Mouse (Mus musculus): ENCODE data around the gene Aftph. TPM values are rescaled to one million over a fixed set of nuclear protein-coding genes. Genes with fewer than 3 reads are reported as not detected.

Gene Aftph
- polyA plus RNA-seq, 1 experiment from 2014 or later = 9.2 TPM

DNA sequence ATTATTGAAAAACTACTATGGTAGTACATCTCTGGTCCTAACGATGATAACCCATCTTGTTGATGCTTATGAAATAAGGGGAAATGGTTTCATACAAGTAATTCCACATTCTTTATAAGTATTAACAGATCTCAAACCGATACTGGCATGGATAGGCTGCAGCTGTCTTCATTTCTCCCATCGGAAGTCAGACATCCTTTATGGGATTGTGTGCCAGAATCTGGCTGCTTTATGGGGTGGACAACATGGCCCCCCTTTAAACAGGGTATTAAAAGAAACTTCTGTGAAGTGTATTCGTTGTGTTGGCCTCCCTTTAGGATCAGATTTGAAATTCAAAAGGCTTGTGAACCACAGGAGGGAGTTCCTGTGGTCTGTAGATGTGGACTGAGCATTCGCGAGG is 95.2 kb downstream of the Aftph start:
- Histone ChIP-seq H3K9me3 (replicated peaks) (no peaks in the 10 kb centered on the region), H3K27ac (0 out of 2 replicates have a peak overlapping the region, but pooled peaks have one; percentile 2), H3K27me3 (no peaks in the 10 kb centered on the region), H3K4me1 (replicated peaks) (peaks cover 44% of the 10 kb centered on the region), H3K9ac (no peak overlapping the region), H3K36me3 (peaks cover 14% of the 10 kb centered on the region), H3K4me3 (no peak overlapping the region), H3K4me2 (no peak overlapping the region)
- WGBS = 66% methylated on average over 6 of the region's 6 CpGs
- no peak for ATAC-seq (replicated peaks; ENCODE audit: insufficient number of reproducible peaks, insufficient read depth, low FRiP score, low read depth)

DNA sequence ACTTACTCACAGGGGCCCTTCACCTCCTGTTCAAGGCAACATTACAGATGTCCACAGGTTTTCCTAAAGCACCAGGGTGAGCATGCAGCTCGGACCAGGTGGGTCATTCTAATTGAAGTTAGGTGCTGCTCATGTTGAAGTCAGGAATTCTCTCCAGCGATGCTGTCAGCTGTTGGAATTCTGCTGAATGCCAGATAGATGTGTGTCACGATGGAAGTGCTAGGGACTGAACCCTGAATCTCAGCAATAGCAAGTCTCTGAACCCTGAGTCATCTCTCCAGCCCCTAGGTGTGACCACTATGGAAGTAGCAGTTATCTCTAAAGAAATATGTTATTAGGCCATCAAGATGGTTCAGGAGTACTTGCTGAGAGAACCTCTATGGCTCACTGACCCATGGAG is 95.9 kb downstream of the Aftph start:
- Histone ChIP-seq H3K9me3 (replicated peaks) (no peaks in the 10 kb centered on the region), H3K4me3 (no peak overlapping the region), H3K27me3 (no peaks in the 10 kb centered on the region), H3K36me3 (peaks cover 14% of the 10 kb centered on the region), H3K27ac (no peak overlapping the region), H3K9ac (no peak overlapping the region), H3K4me1 (replicated peaks) (peaks cover 45% of the 10 kb centered on the region), H3K4me2 (no peak overlapping the region)
- 53% methylated on average over 3 of the region's 3 CpGs for WGBS
- ATAC-seq (replicated peaks; ENCODE audit: insufficient number of reproducible peaks, insufficient read depth, low FRiP score, low read depth) = no peak

DNA sequence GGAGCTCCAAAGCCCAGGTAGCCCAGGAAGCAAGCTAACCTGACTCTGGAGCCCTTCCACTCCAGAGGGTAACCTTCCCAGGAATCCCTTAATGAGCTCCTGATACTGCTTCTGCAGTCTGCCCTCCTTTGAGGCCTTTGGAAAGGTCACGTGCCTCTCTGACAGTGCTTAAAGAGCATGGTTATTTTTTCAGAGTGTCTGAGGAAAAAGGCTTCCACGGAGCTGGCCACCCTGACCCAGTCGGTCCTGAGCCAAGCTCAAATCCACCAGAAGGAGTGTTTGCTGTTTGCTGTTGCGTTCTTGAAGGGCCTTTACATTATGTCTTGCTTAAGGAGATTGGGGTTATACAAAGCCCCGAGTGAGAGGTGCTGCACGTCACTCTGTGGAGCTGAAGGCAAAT is 96.5 kb downstream of the Aftph start:
- WGBS = 49% methylated on average over 6 of the region's 6 CpGs
- H3K4me2 ChIP-seq = no peak overlapping the region
- no peak for ATAC-seq (replicated peaks; ENCODE audit: insufficient number of reproducible peaks, insufficient read depth, low FRiP score, low read depth)
- H3K9me3 ChIP-seq (replicated peaks) = no peaks in the 10 kb centered on the region
- no peak overlapping the region for H3K9ac ChIP-seq
- H3K27ac ChIP-seq = no peak overlapping the region
- H3K4me1 ChIP-seq (replicated peaks) = peaks cover 52% of the 10 kb centered on the region
- peaks cover 14% of the 10 kb centered on the region for H3K36me3 ChIP-seq
- no peak overlapping the region for H3K4me3 ChIP-seq
- H3K27me3 ChIP-seq = no peaks in the 10 kb centered on the region

DNA sequence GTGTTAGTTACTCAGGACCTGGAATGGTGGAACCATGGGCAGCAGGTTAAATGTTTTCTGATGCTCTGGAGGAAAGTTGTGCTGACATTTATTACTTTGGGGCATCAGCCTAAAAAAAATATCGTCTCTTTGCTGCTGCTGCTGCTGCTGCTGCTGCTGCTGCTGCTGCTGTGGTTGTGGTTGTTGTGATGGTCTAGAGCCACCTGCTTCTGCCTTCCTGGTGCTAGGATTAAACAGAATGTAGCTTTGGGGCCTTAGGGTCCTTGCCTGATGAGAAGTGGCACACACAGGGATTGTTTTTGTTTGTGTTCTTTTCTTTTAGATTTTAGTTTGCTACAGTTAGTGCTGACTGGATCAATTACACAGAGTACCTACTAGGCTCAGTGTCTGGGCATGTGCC is 97.2 kb downstream of the Aftph start:
- Histone ChIP-seq H3K27ac (no peak overlapping the region), H3K4me2 (no peak overlapping the region), H3K36me3 (peaks cover 10% of the 10 kb centered on the region), H3K27me3 (no peaks in the 10 kb centered on the region), H3K9ac (no peak overlapping the region), H3K4me3 (no peak overlapping the region), H3K9me3 (replicated peaks) (no peaks in the 10 kb centered on the region), H3K4me1 (replicated peaks) (peaks cover 59% of the 10 kb centered on the region)
- no peak for ATAC-seq (replicated peaks; ENCODE audit: insufficient number of reproducible peaks, insufficient read depth, low FRiP score, low read depth)
- 67% methylated on average over 1 of the region's 1 CpGs for WGBS

DNA sequence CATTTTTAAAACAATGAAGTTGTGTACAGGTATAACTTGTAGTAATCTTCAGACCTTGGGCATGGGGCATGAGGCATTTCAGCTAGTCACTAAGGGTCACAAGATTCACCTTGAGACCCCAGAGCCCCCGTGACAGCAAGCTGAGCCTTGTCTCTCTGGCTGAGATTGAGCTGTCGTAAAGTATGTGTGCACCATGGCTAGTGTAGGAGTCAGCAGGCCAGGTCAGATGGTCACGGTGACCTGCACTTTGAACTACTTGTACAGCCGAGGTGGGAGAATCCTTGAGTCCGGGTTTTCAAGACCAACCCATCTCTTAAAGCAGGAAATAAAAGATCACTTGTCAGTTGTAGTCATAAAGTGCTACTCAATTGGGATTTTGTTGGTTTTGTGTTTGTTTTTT is 98.2 kb downstream of the Aftph start:
- H3K9ac ChIP-seq = no peak overlapping the region
- no peak overlapping the region for H3K4me2 ChIP-seq
- WGBS = 68% methylated on average over 5 of the region's 5 CpGs
- no peak for ATAC-seq (replicated peaks; ENCODE audit: insufficient number of reproducible peaks, insufficient read depth, low FRiP score, low read depth)
- no peak overlapping the region for H3K4me3 ChIP-seq
- no peak overlapping the region for H3K27ac ChIP-seq
- no peaks in the 10 kb centered on the region for H3K27me3 ChIP-seq
- H3K9me3 ChIP-seq (replicated peaks) = no peaks in the 10 kb centered on the region
- peaks cover 59% of the 10 kb centered on the region for H3K4me1 ChIP-seq (replicated peaks)
- peaks cover under 1% of the 10 kb centered on the region; the same call in 1 of the 2 replicates for H3K36me3 ChIP-seq

DNA sequence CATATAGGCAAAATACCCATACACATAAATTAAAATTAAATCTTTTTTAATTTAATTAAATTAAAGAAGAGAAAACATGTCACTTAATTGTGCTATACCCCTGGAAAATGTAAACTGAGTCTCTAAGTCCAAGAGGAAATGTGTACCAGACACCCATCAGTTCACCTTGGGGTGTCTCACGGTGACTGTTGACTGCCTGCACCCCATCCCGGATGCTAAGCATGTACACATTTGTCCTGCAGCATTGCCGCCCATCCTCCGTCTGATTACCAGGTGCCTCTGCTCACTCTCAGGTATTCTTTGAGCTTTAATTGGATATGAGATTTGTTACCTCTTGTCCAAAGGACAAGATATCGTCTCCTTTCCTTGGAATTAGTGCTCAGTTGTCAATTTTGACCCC is 99.1 kb downstream of the Aftph start:
- no peak overlapping the region for H3K9ac ChIP-seq
- no peak for ATAC-seq (replicated peaks; ENCODE audit: insufficient number of reproducible peaks, insufficient read depth, low FRiP score, low read depth)
- peaks cover 51% of the 10 kb centered on the region for H3K4me1 ChIP-seq (replicated peaks)
- no peaks in the 10 kb centered on the region for H3K27me3 ChIP-seq
- 88% methylated on average over 5 of the region's 5 CpGs for WGBS
- H3K36me3 ChIP-seq = no peaks in the 10 kb centered on the region
- no peak overlapping the region for H3K4me3 ChIP-seq
- H3K4me2 ChIP-seq = no peak overlapping the region
- H3K9me3 ChIP-seq (replicated peaks) = no peaks in the 10 kb centered on the region
- no peak overlapping the region for H3K27ac ChIP-seq

DNA sequence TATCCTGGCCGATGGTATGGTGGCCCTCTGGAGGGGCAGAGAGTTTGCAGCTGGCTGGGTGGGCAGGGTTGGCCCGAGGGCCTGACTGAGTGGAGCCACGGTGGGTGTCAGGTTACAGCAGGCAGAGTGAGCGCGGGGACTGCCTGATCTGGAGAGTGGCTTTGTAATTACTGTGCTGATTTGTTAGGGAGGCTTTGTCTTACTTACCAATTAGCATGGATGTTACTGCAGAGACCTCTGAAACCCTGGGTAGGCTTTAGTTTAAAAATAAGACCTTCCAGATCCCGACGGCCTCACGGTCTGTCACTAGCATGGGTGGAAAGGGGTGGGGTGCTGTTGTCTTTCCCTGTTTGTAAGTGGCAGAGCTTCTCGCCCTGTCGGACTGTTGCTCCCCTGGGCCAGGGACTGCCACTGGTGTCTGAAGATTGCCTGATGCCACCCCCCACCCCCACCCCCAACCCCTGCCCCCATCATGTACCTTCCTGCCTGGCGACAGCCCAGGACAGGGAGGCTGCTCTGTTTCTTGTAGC is 101.4 kb downstream of the Aftph start:
- H3K9me3 ChIP-seq (replicated peaks) = no peaks in the 10 kb centered on the region
- H3K9ac ChIP-seq = peak overlapping the region; percentile 29; the same call in 1 of the 2 replicates
- peak; percentile 90 for ATAC-seq (replicated peaks; ENCODE audit: insufficient number of reproducible peaks, insufficient read depth, low FRiP score, low read depth)
- peak overlapping the region; percentile 27 for H3K4me3 ChIP-seq
- no peaks in the 10 kb centered on the region for H3K36me3 ChIP-seq
- H3K27me3 ChIP-seq = no peaks in the 10 kb centered on the region
- peak overlapping the region; percentile 59 for H3K4me2 ChIP-seq
- H3K4me1 ChIP-seq (replicated peaks) = peaks cover 45% of the 10 kb centered on the region
- WGBS = 7% methylated on average over 11 of the region's 11 CpGs
- peak overlapping the region; percentile 80 for H3K27ac ChIP-seq

DNA sequence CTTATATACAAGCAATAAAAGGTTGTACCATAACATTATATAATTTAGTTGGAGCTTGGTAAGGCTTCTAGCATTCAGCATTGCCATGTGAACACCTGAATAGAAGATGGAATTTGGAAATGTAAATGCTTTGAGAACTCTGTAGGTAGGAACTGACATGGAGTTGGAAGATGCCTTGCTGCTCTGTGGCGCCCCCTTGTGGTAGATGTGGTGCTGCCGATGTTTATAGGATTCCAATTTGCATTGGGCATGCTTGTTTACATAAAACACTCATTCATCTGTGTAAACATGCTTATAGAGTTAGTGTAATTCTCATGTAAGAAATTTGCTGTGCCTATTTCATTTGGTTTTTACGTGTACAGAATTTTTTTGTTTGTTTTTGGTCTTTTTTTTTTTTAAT is 102.5 kb downstream of the Aftph start:
- H3K4me1 ChIP-seq (replicated peaks) = peaks cover 45% of the 10 kb centered on the region
- 30% methylated on average over 3 of the region's 3 CpGs for WGBS
- ATAC-seq (replicated peaks; ENCODE audit: insufficient number of reproducible peaks, insufficient read depth, low FRiP score, low read depth) = no peak

DNA sequence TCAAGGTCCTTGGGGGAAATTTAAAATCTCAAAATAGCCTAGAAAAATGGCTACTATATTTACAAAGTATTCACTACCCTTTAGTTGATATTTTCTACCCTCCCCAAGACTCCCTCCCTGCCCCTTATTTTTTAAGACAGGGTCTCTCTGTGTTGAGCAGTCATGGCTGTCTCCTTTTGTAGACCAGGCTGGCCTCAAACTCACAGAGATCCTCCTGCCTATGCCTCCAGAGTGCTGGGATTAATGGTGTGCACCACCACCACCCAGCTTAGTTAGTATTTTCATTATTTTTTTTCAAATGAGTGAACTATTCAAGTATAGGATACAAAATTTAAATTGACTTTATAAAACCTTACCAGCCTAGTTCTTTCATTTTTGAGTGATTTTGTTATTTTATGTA is 104.3 kb downstream of the Aftph start:
- no peak overlapping the region for H3K27ac ChIP-seq
- no peak for ATAC-seq (replicated peaks; ENCODE audit: insufficient number of reproducible peaks, insufficient read depth, low FRiP score, low read depth)
- no peak overlapping the region for H3K9ac ChIP-seq
- no peaks in the 10 kb centered on the region for H3K9me3 ChIP-seq (replicated peaks)
- peaks cover 52% of the 10 kb centered on the region for H3K4me1 ChIP-seq (replicated peaks)
- H3K36me3 ChIP-seq = no peaks in the 10 kb centered on the region
- no peak overlapping the region for H3K4me2 ChIP-seq
- no peaks in the 10 kb centered on the region for H3K27me3 ChIP-seq
- no peak overlapping the region for H3K4me3 ChIP-seq

More for the DNA sequence above, 102.5 kb downstream of the Aftph start:
- H3K36me3 ChIP-seq = no peaks in the 10 kb centered on the region
- H3K9me3 ChIP-seq (replicated peaks) = no peaks in the 10 kb centered on the region
- no peak overlapping the region for H3K4me2 ChIP-seq
- H3K9ac ChIP-seq = no peak overlapping the region
- H3K4me3 ChIP-seq = no peak overlapping the region
- H3K27ac ChIP-seq = no peak overlapping the region
- no peaks in the 10 kb centered on the region for H3K27me3 ChIP-seq

DNA sequence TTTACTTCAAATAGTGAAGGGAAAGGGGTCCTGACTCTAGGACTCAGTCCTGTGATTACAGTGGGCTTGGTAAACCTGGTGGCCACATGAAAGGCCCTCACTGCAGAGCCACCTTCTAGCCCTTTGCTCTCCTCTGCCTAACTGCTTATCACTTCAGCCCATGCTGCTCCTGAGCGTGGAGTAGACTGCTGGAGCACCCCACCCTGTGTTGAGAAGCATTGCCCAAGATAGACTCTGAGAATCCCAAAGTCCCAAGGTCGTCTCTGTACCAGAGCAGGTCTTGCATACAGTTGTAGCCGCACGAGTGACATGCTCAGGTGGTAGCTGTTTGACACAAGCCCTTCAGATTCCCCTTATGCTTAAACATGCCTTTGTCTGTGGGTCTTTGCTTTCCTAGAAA is 105.3 kb downstream of the Aftph start:
- H3K9ac ChIP-seq = no peak overlapping the region
- H3K4me2 ChIP-seq = peak overlapping the region; percentile 17; the same call in 1 of the 2 replicates
- no peaks in the 10 kb centered on the region for H3K27me3 ChIP-seq
- 0 out of 2 replicates have a peak overlapping the region, but pooled peaks have one; percentile 3 for H3K4me3 ChIP-seq
- H3K27ac ChIP-seq = peak overlapping the region; percentile 51
- no peaks in the 10 kb centered on the region for H3K36me3 ChIP-seq
- 31% methylated on average over 4 of the region's 4 CpGs for WGBS
- no peaks in the 10 kb centered on the region for H3K9me3 ChIP-seq (replicated peaks)
- ATAC-seq (replicated peaks; ENCODE audit: insufficient number of reproducible peaks, insufficient read depth, low FRiP score, low read depth) = no peak
- peaks cover 52% of the 10 kb centered on the region for H3K4me1 ChIP-seq (replicated peaks)

DNA sequence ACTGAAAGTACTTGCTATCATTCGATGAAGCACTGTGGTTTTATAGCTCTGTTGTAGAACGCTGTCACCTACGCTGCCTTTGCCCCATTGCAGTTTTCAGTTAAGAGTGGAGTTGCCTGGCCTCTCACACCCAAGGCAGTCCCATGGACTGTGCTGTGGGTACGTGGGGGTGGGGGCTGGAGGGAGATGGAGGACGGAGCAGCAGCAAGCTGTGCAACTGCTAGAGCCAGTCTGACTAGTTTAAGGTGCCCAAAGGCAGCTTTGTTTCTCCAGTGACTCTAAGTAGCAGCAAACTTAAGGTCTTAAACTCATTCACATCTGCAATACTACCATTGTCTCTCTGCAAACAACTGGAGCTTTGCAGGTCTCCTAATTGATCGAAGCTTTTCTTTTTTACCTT is 105.7 kb downstream of the Aftph start:
- ATAC-seq (replicated peaks; ENCODE audit: insufficient number of reproducible peaks, insufficient read depth, low FRiP score, low read depth) = no peak
- Histone ChIP-seq H3K9me3 (replicated peaks) (no peaks in the 10 kb centered on the region), H3K36me3 (no peaks in the 10 kb centered on the region), H3K4me3 (0 out of 2 replicates have a peak overlapping the region, but pooled peaks have one; percentile 3), H3K27ac (peak overlapping the region; percentile 51), H3K4me2 (peak overlapping the region; percentile 17), H3K9ac (no peak overlapping the region), H3K27me3 (no peaks in the 10 kb centered on the region), H3K4me1 (replicated peaks) (peaks cover 50% of the 10 kb centered on the region)
- 36% methylated on average over 6 of the region's 6 CpGs for WGBS

Measured in heart, embryonic 15.5 days (tissue).